Mouse (Mus musculus): ENCODE measurements around the gene Sgf29.

GRCm38 (mm10) chr7:126657522-126657921 is 8.4 kb downstream of the Sgf29 start:
- TF ChIP-seq EP300 (IDR thresholded peaks at IDR 0.05; ENCODE audit: low read depth) = no peak
- TF ChIP-seq CTCF (IDR thresholded peaks at IDR 0.05; ENCODE audit: low read depth) = no peak

Data from liver, postnatal 0 days (tissue).